ENCODE assay signal across 21 mouse cellular contexts in the genomic region with DNA sequence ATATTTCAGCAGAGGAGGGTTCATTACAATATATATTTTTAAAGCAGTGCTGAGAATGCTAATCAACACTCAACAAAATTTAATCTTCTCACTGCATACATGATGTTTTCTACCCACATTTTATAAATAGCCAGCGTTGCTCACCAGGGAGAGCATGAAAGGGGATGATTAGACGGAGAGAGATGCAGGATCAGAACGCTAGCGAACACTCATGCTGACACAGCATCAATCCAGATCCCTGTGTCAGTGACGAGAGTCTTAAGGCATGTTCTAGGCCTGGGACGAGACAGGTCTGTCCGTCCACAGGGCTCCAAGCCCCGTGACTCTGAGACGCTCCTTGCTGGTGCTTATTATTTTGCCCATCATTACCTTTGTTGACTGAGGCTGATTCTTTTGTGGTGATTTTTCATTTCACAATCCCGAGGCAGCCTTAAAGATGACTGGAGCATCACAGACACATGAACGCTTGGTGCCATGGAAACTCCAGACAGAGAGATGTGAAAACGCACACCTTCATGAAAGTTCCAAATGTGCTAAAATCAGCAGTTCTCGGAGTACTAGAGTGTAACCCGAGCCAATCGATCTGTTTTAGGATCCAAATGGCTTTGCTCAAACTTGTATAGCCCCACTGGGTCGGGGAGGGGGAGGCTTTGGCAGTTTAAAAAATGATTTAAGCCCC.
DNase-seq lines count a peak whose midpoint lies in the region; ATAC-seq and TF ChIP-seq lines count a peak whose summit lies in the region.
"Had no signal": no experiment of that assay in that cellular context is flagged by ENCODE, and none has a peak within 500 bp of the region (broad histone marks: within the 10 kb centered on the region; RNA-seq: fewer than 3 reads in every experiment).

No protein-coding gene starts in this region.

- H3K27ac ChIP-seq in cerebellum, adult 2 months (ENCODE audit: insufficient read depth, low read length), result peak overlapping the region; percentile 39; the same call in 1 of the 2 replicates
- H3K27ac ChIP-seq in hindbrain, embryonic 13.5 days, result 0 out of 2 replicates have a peak overlapping the region, but pooled peaks have one; percentile 6
- H3K27ac ChIP-seq in hindbrain, embryonic 11.5 days (ENCODE audit: low read depth, low read length), result no peak overlapping the region
- no peak overlapping the region for H3K27ac ChIP-seq in midbrain, embryonic 11.5 days (ENCODE audit: low read depth, low read length)
- no peak overlapping the region for H3K27ac ChIP-seq in midbrain, embryonic 10.5 days (replicated peaks)
- H3K27ac ChIP-seq in midbrain, postnatal 0 days (ENCODE audit: low read depth, low read length), result peak overlapping the region; percentile 26
- H3K27ac ChIP-seq: gastrocnemius, adult 2 months; kidney, postnatal 0 days; limb, embryonic 12.5 days; macrophage had no signal

- H3K9ac ChIP-seq in hindbrain, embryonic 13.5 days, result no peak overlapping the region
- H3K9ac ChIP-seq in hindbrain, embryonic 11.5 days (ENCODE audit: low read depth, low read length), result no peak overlapping the region
- no peak overlapping the region for H3K9ac ChIP-seq in midbrain, embryonic 11.5 days (ENCODE audit: low read length)
- H3K9ac ChIP-seq in midbrain, postnatal 0 days (replicated peaks; ENCODE audit: low read length, poor library complexity, severe bottlenecking), result no peak overlapping the region
- H3K9ac ChIP-seq: limb, embryonic 12.5 days; liver, postnatal 0 days had no signal

- H3K4me3 ChIP-seq in cerebellum, adult 2 months (replicated peaks; ENCODE audit: insufficient read depth, low read depth, low read length), result no peak overlapping the region
- no peak overlapping the region for H3K4me3 ChIP-seq in hindbrain, embryonic 13.5 days
- H3K4me3 ChIP-seq in hindbrain, embryonic 11.5 days (ENCODE audit: low read depth, low read length), result no peak overlapping the region
- no peak overlapping the region for H3K4me3 ChIP-seq in midbrain, embryonic 11.5 days (ENCODE audit: low read depth, low read length)
- H3K4me3 ChIP-seq in midbrain, embryonic 10.5 days, result no peak overlapping the region
- H3K4me3 ChIP-seq in midbrain, postnatal 0 days (ENCODE audit: low read depth, low read length), result no peak overlapping the region
- H3K4me3 ChIP-seq: gastrocnemius, adult 2 months; limb, embryonic 12.5 days; myocyte had no signal

- H3K4me2 ChIP-seq in hindbrain, embryonic 13.5 days, result no peak overlapping the region
- H3K4me2 ChIP-seq in hindbrain, embryonic 11.5 days (replicated peaks; ENCODE audit: low read depth, low read length), result no peak overlapping the region
- H3K4me2 ChIP-seq in midbrain, embryonic 11.5 days, result no peak overlapping the region
- H3K4me2 ChIP-seq in midbrain, postnatal 0 days (ENCODE audit: low read depth, low read length, poor library complexity, severe bottlenecking), result peak overlapping the region; percentile 1; the same call in 1 of the 2 replicates
- H3K4me2 ChIP-seq: limb, embryonic 12.5 days; liver, embryonic 11.5 days had no signal

- H3K27me3 ChIP-seq in cerebellum, adult 2 months (ENCODE audit: control insufficient read depth, insufficient read depth, low read length), result no peaks in the 10 kb centered on the region
- H3K27me3 ChIP-seq in hindbrain, embryonic 13.5 days, result no peaks in the 10 kb centered on the region
- no peaks in the 10 kb centered on the region for H3K27me3 ChIP-seq in hindbrain, embryonic 11.5 days (ENCODE audit: control insufficient read depth, insufficient read depth, low read length)
- no peaks in the 10 kb centered on the region for H3K27me3 ChIP-seq in midbrain, embryonic 11.5 days (ENCODE audit: control insufficient read depth, insufficient read depth, low read length)
- no peaks in the 10 kb centered on the region for H3K27me3 ChIP-seq in midbrain, embryonic 10.5 days (ENCODE audit: low read depth, poor library complexity, severe bottlenecking)
- H3K27me3 ChIP-seq in midbrain, postnatal 0 days (ENCODE audit: insufficient read depth, low read length), result no peaks in the 10 kb centered on the region
- H3K27me3 ChIP-seq: limb, embryonic 12.5 days had no signal

- peaks cover 4% of the 10 kb centered on the region for H3K4me1 ChIP-seq in cerebellum, adult 2 months (ENCODE audit: control insufficient read depth, insufficient read depth, low read length)
- peaks cover 29% of the 10 kb centered on the region for H3K4me1 ChIP-seq in hindbrain, embryonic 13.5 days (replicated peaks)
- no peaks in the 10 kb centered on the region for H3K4me1 ChIP-seq in hindbrain, embryonic 11.5 days (replicated peaks; ENCODE audit: control insufficient read depth, insufficient read depth, low read length)
- no peaks in the 10 kb centered on the region for H3K4me1 ChIP-seq in midbrain, embryonic 11.5 days (ENCODE audit: control insufficient read depth, insufficient read depth, low read length)
- no peaks in the 10 kb centered on the region for H3K4me1 ChIP-seq in midbrain, embryonic 10.5 days
- H3K4me1 ChIP-seq in midbrain, postnatal 0 days (ENCODE audit: insufficient read depth, low read length), result peaks cover 8% of the 10 kb centered on the region

- H3K9me3 ChIP-seq in hindbrain, embryonic 13.5 days, result no peaks in the 10 kb centered on the region
- no peaks in the 10 kb centered on the region for H3K9me3 ChIP-seq in hindbrain, embryonic 11.5 days (ENCODE audit: control insufficient read depth, low read length)
- no peaks in the 10 kb centered on the region for H3K9me3 ChIP-seq in midbrain, embryonic 11.5 days (ENCODE audit: control insufficient read depth, low read length)
- H3K9me3 ChIP-seq in midbrain, embryonic 10.5 days (replicated peaks), result no peaks in the 10 kb centered on the region
- H3K9me3 ChIP-seq in midbrain, postnatal 0 days (ENCODE audit: low read length), result no peaks in the 10 kb centered on the region
- H3K9me3 ChIP-seq: limb, embryonic 12.5 days had no signal

- no peak for TF ChIP-seq POLR2A in cerebellum, adult 2 months (IDR thresholded peaks at IDR 0.05; ENCODE audit: borderline replicate concordance, insufficient read depth, low read length)

- no peak for TF ChIP-seq CTCF in cerebellum, adult 2 months (IDR thresholded peaks at IDR 0.05; ENCODE audit: borderline replicate concordance, insufficient read depth, low read depth, low read length)
- no peak for TF ChIP-seq CTCF in midbrain, postnatal 0 days (IDR thresholded peaks at IDR 0.05)

- WGBS in cerebellum, adult 2 months, result 77% methylated on average over 16 of the region's 16 CpGs
- WGBS in hindbrain, embryonic 13.5 days, result 74% methylated on average over 16 of the region's 16 CpGs
- 82% methylated on average over 16 of the region's 16 CpGs for WGBS in hindbrain, embryonic 11.5 days
- WGBS in midbrain, embryonic 11.5 days, result 86% methylated on average over 16 of the region's 16 CpGs
- WGBS in midbrain, embryonic 10.5 days, result 91% methylated on average over 16 of the region's 16 CpGs
- WGBS in midbrain, postnatal 0 days, result 51% methylated on average over 16 of the region's 16 CpGs

- peak; percentile 33; the same call in 1 of the 2 replicates for ATAC-seq in hindbrain, embryonic 13.5 days (ENCODE audit: low FRiP score)
- no peak for ATAC-seq in hindbrain, embryonic 11.5 days (ENCODE audit: low FRiP score)
- ATAC-seq in midbrain, embryonic 11.5 days (ENCODE audit: low FRiP score), result no peak
- ATAC-seq in midbrain, postnatal 0 days (ENCODE audit: low FRiP score), result peak; percentile 47; the same call in 1 of the 2 replicates
- ATAC-seq: activated CD4-positive, CD25-positive, alpha-beta regulatory T cell, adult 4 months; liver, postnatal 0 days; lung, postnatal 0 days had no signal

- DNase-seq in cerebellum, adult 2 months, result no peak
- DNase-seq in cerebellum, adult 11 months, result no peak
- DNase-seq in hindbrain, embryonic 11.5 days (ENCODE audit: low spot score), result no peak
- peak; percentile 44 for DNase-seq in midbrain, embryonic 11.5 days (ENCODE audit: low spot score, missing footprints)
- DNase-seq in midbrain, embryonic 10.5 days (ENCODE audit: low spot score), result no peak
- no peak for DNase-seq in midbrain, postnatal 0 days (ENCODE audit: low spot score)
- DNase-seq in embryo, embryonic 11 days, result no peak
- DNase-seq: adrenal gland, adult 8-10 months; cerebellum, adult 9-10 months; gastrocnemius, adult 2 months; heart, postnatal 36 days; kidney, adult 2 months; liver, postnatal 0 days had no signal

- no peaks in the 10 kb centered on the region for H3K36me3 ChIP-seq in hindbrain, embryonic 13.5 days
- H3K36me3 ChIP-seq in hindbrain, embryonic 11.5 days (ENCODE audit: control insufficient read depth, insufficient read depth, low read length), result no peaks in the 10 kb centered on the region
- no peaks in the 10 kb centered on the region for H3K36me3 ChIP-seq in midbrain, embryonic 11.5 days (ENCODE audit: control insufficient read depth, insufficient read depth, low read length)
- H3K36me3 ChIP-seq in midbrain, embryonic 10.5 days, result no peaks in the 10 kb centered on the region
- H3K36me3 ChIP-seq in midbrain, postnatal 0 days (ENCODE audit: insufficient read depth, low read length), result no peaks in the 10 kb centered on the region
- H3K36me3 ChIP-seq: limb, embryonic 12.5 days had no signal

Comparison
In these comparisons a context has a peak if more than half of its experiments do, and no peak if none do; other contexts are left out.
1. H3K27ac ChIP-seq: peak in cerebellum, adult 2 months (single experiment), hindbrain, embryonic 13.5 days (single experiment) and midbrain, postnatal 0 days (single experiment); none in hindbrain, embryonic 11.5 days (single experiment), midbrain, embryonic 11.5 days (single experiment) and midbrain, embryonic 10.5 days (single experiment).
2. ATAC-seq: peak in hindbrain, embryonic 13.5 days (single experiment) and midbrain, postnatal 0 days (single experiment); none in hindbrain, embryonic 11.5 days (single experiment) and midbrain, embryonic 11.5 days (single experiment).